Mouse (Mus musculus): Measurements from ENCODE around the gene Olfr30. TPM values are rescaled to one million over a fixed set of nuclear protein-coding genes. Genes with fewer than 3 reads are reported as not detected.

Olfr30 gene
- polyA plus RNA-seq, 1 experiment from 2014 or later, result not detected

Other genes with a start within 250 kb of the Olfr30 start
- not detected in 2 replicates for gene 4930438A08Rik, start 187.5 kb downstream of the Olfr30 start, polyA plus RNA-seq (2015; fragmentation: Nextera tagmentation; extraction: Ambion mirVana)
- 25.6 and 26.9 TPM in 2 replicates for gene Zfp692, start 155.2 kb downstream of the Olfr30 start, polyA plus RNA-seq (2015; fragmentation: Nextera tagmentation; extraction: Ambion mirVana)
- gene Zfp672, start 131.9 kb downstream of the Olfr30 start, polyA plus RNA-seq (2015; fragmentation: Nextera tagmentation; extraction: Ambion mirVana), result 35.5 and 39.5 TPM in 2 replicates
- gene Sh3bp5l, start 131.5 kb downstream of the Olfr30 start, polyA plus RNA-seq (2015; fragmentation: Nextera tagmentation; extraction: Ambion mirVana), result 46.2 and 47.4 TPM in 2 replicates
- not detected in 2 replicates for gene Lypd8, start 83.2 kb downstream of the Olfr30 start, polyA plus RNA-seq (2015; fragmentation: Nextera tagmentation; extraction: Ambion mirVana)
- gene 1810065E05Rik, start 41.2 kb downstream of the Olfr30 start, polyA plus RNA-seq (2015; fragmentation: Nextera tagmentation; extraction: Ambion mirVana), result not detected in 2 replicates
- gene Gm12253, start 29.7 kb downstream of the Olfr30 start, polyA plus RNA-seq (2015; fragmentation: Nextera tagmentation; extraction: Ambion mirVana), result not detected in 2 replicates
- not detected in 2 replicates for gene Lypd9, start 9.3 kb downstream of the Olfr30 start, polyA plus RNA-seq (2015; fragmentation: Nextera tagmentation; extraction: Ambion mirVana)
- gene Olfr332, start 30.3 kb upstream of the Olfr30 start, polyA plus RNA-seq (2015; fragmentation: Nextera tagmentation; extraction: Ambion mirVana), result not detected in 2 replicates
- gene Olfr331, start 40.3 kb upstream of the Olfr30 start, polyA plus RNA-seq (2015; fragmentation: Nextera tagmentation; extraction: Ambion mirVana), result not detected in 2 replicates
- gene Olfr330, start 72.6 kb upstream of the Olfr30 start, polyA plus RNA-seq (2015; fragmentation: Nextera tagmentation; extraction: Ambion mirVana), result not detected in 2 replicates
- not detected in 2 replicates for gene Olfr329-ps, start 84.2 kb upstream of the Olfr30 start, polyA plus RNA-seq (2015; fragmentation: Nextera tagmentation; extraction: Ambion mirVana)
- not detected in 2 replicates for gene Olfr328, start 93.4 kb upstream of the Olfr30 start, polyA plus RNA-seq (2015; fragmentation: Nextera tagmentation; extraction: Ambion mirVana)
- 0.14 TPM in 1 of 2 replicates, not detected in the other for gene Olfr224, start 108.3 kb upstream of the Olfr30 start, polyA plus RNA-seq (2015; fragmentation: Nextera tagmentation; extraction: Ambion mirVana)
- gene Olfr325, start 115.5 kb upstream of the Olfr30 start, polyA plus RNA-seq (2015; fragmentation: Nextera tagmentation; extraction: Ambion mirVana), result not detected in 2 replicates
- gene Olfr324, start 132.8 kb upstream of the Olfr30 start, polyA plus RNA-seq (2015; fragmentation: Nextera tagmentation; extraction: Ambion mirVana), result 0.08 TPM in 1 of 2 replicates, not detected in the other
- not detected in 2 replicates for gene 2210407C18Rik, start 153.8 kb upstream of the Olfr30 start, polyA plus RNA-seq (2015; fragmentation: Nextera tagmentation; extraction: Ambion mirVana)
- not detected in 2 replicates for gene Olfr323, start 168.2 kb upstream of the Olfr30 start, polyA plus RNA-seq (2015; fragmentation: Nextera tagmentation; extraction: Ambion mirVana)
- 0.11 and 0.22 TPM in 2 replicates for gene Trim58, start 178.2 kb upstream of the Olfr30 start, polyA plus RNA-seq (2015; fragmentation: Nextera tagmentation; extraction: Ambion mirVana)
- gene Olfr322, start 196.5 kb upstream of the Olfr30 start, polyA plus RNA-seq (2015; fragmentation: Nextera tagmentation; extraction: Ambion mirVana), result 0.07 TPM in 1 of 2 replicates, not detected in the other
- not detected in 2 replicates for gene Olfr320, start 218.8 kb upstream of the Olfr30 start, polyA plus RNA-seq (2015; fragmentation: Nextera tagmentation; extraction: Ambion mirVana)
- gene Olfr319, start 236.9 kb upstream of the Olfr30 start, polyA plus RNA-seq (2015; fragmentation: Nextera tagmentation; extraction: Ambion mirVana), result not detected in 2 replicates

Measured in neural tube, embryonic 13.5 days (tissue).